Mouse (Mus musculus) kidney, postnatal 0 days (tissue): ENCODE results near the gene Ndufaf1. TPM values are rescaled to one million over a fixed set of nuclear protein-coding genes. Genes with fewer than 3 reads are reported as not detected.

Experiments
- ATAC-seq: fragments of 200-750 bp; cut with Nextera tagmentation; replicated peaks from 2 replicates; pipeline ENCODE4 v1.8.0; 2017; ENCODE audit warnings: low read depth, moderate number of reproducible peaks, moderate TSS enrichment, moderate library complexity; ENCODE audit not compliant: low FRiP score
- DNase-seq: peaks from one replicate; pipeline ENCODE4 v3.0.0-alpha.2; 2016; ENCODE audit warnings: low spot score
- H3K27ac ChIP-seq: fragments of 300-500 bp; sonication (generic); 2 replicates; pipeline ENCODE4 v1.5.1; 2014; ENCODE audit warnings: mild to moderate bottlenecking
- H3K27me3 ChIP-seq: fragments of 300-500 bp; sonication (generic); 2 replicates; pipeline ENCODE4 v1.6.1; 2014; ENCODE audit warnings: low read length, mixed read lengths; ENCODE audit not compliant: insufficient read depth
- H3K36me3 ChIP-seq: fragments of 300-500 bp; sonication (generic); 2 replicates; pipeline ENCODE4 v1.6.1; 2014; ENCODE audit warnings: low read length, mixed read lengths; ENCODE audit not compliant: insufficient read depth
- H3K4me1 ChIP-seq: fragments of 300-500 bp; sonication (generic); replicated peaks from 2 replicates; pipeline ENCODE4 v1.6.1; 2014; ENCODE audit warnings: antibody characterized with exemption, low read length, mixed read lengths; ENCODE audit not compliant: insufficient read depth
- H3K4me2 ChIP-seq: fragments of 300-500 bp; sonication (generic); 2 replicates; pipeline ENCODE4 v1.6.1; 2014; ENCODE audit warnings: mild to moderate bottlenecking, low read length, moderate library complexity, mixed read lengths
- H3K4me3 ChIP-seq: fragments of 300-500 bp; sonication (generic); replicated peaks from 2 replicates; pipeline ENCODE4 v1.5.1; 2014; ENCODE audit warnings: low read depth, low read length
- H3K9ac ChIP-seq: fragments of 300-500 bp; sonication (generic); 2 replicates; pipeline ENCODE4 v1.6.1; 2014; ENCODE audit warnings: low read depth, low read length
- H3K9me3 ChIP-seq: fragments of 300-500 bp; sonication (generic); replicated peaks from 2 replicates; pipeline ENCODE4 v1.6.1; 2016; ENCODE audit warnings: low read length, inconsistent platforms, mixed read lengths
- CTCF ChIP-seq: IDR thresholded peaks from 2 replicates; pipeline ENCODE4 v1.5.1; 2016; ENCODE audit warnings: antibody characterized with exemption, low read depth, mild to moderate bottlenecking, moderate library complexity
- WGBS: fragments of 180-500 bp; shearing (Covaris S2); extraction: QIAGEN DNeasy Blood & Tissue Kit; methylation state at CpG from one replicate; pipeline ENCODE4 v1.1.7; 2014; 5-methylcytosine and 5-hydroxymethylcytosine counted together
- polyA plus RNA-seq: library from polyadenylated mRNA; unstranded; fragments of >200 nt; fragmentation: Nextera tagmentation; extraction: Ambion mirVana; gene quantifications from 2 replicates; pipeline ENCODE4 v1.2.1, GENCODE M21; 2015

Ndufaf1 gene
- polyA plus RNA-seq, 1 experiment from 2014 or later: 50.0 TPM

- Histone ChIP-seq H3K9me3 (no peaks in the 10 kb centered on the region), H3K36me3 (0 out of 2 replicates have a peak, but pooled peaks cover 4% of the 10 kb centered on the region), H3K4me3 (no peak overlapping the region), H3K27ac (no peak overlapping the region), H3K9ac (no peak overlapping the region), H3K4me2 (no peak overlapping the region), H3K27me3 (no peaks in the 10 kb centered on the region), H3K4me1 (no peaks in the 10 kb centered on the region)
- 38% methylated on average over 1 of the region's 1 CpGs for WGBS
- no peak for ATAC-seq
- peak; percentile 8 for DNase-seq
- TF ChIP-seq CTCF: no peak
Measured at GRCm38 (mm10) chr2:119696111-119696510, 33.5 kb upstream of the Ndufaf1 start.

- TF ChIP-seq CTCF: no peak
- H3K9me3 ChIP-seq: no peaks in the 10 kb centered on the region
- ATAC-seq: no peak
- no peak overlapping the region for H3K4me2 ChIP-seq
- H3K36me3 ChIP-seq: 0 out of 2 replicates have a peak, but pooled peaks cover 4% of the 10 kb centered on the region
- no peaks in the 10 kb centered on the region for H3K27me3 ChIP-seq
- H3K9ac ChIP-seq: no peak overlapping the region
- DNase-seq: no peak
- H3K4me3 ChIP-seq: no peak overlapping the region
- H3K4me1 ChIP-seq: no peaks in the 10 kb centered on the region
- WGBS: 96% methylated on average over 1 of the region's 2 CpGs
- H3K27ac ChIP-seq: no peak overlapping the region
Measured at GRCm38 (mm10) chr2:119694826-119695225, 32.2 kb upstream of the Ndufaf1 start.

- TF ChIP-seq CTCF: peak; percentile 60
- H3K27ac ChIP-seq: no peak overlapping the region
- 73% methylated on average over 9 of the region's 9 CpGs for WGBS
Measured at GRCm38 (mm10) chr2:119692003-119692701, 29.5 kb upstream of the Ndufaf1 start.

GRCm38 (mm10) chr2:119683706-119684105, 21.1 kb upstream of the Ndufaf1 start:
- Histone ChIP-seq H3K27ac (no peak overlapping the region), H3K4me3 (no peak overlapping the region), H3K36me3 (no peaks in the 10 kb centered on the region), H3K4me1 (no peaks in the 10 kb centered on the region), H3K9me3 (no peaks in the 10 kb centered on the region), H3K27me3 (no peaks in the 10 kb centered on the region), H3K9ac (no peak overlapping the region), H3K4me2 (no peak overlapping the region)
- ATAC-seq (no peak), DNase-seq (no peak)
- no peak for TF ChIP-seq CTCF
- 80% methylated on average over 2 of the region's 2 CpGs for WGBS

More at GRCm38 (mm10) chr2:119692003-119692701, 29.5 kb upstream of the Ndufaf1 start:
- Histone ChIP-seq H3K36me3 (0 out of 2 replicates have a peak, but pooled peaks cover 4% of the 10 kb centered on the region), H3K4me1 (no peaks in the 10 kb centered on the region), H3K4me2 (no peak overlapping the region), H3K9ac (no peak overlapping the region), H3K27me3 (no peaks in the 10 kb centered on the region), H3K4me3 (no peak overlapping the region), H3K9me3 (no peaks in the 10 kb centered on the region)
- ATAC-seq (no peak), DNase-seq (peak; percentile 50)

GRCm38 (mm10) chr2:119675831-119676230, 13.2 kb upstream of the Ndufaf1 start:
- peak overlapping the region; percentile 13; the same call in 1 of the 2 replicates for H3K27ac ChIP-seq
- WGBS: 3% methylated on average over 5 of the region's 5 CpGs
- H3K4me1 ChIP-seq: 0 out of 2 replicates have a peak, but pooled peaks cover 5% of the 10 kb centered on the region
- peak overlapping the region; percentile 98 for H3K4me3 ChIP-seq
- H3K27me3 ChIP-seq: no peaks in the 10 kb centered on the region
- H3K36me3 ChIP-seq: no peaks in the 10 kb centered on the region
- no peak for ATAC-seq
- peak overlapping the region; percentile 93 for H3K9ac ChIP-seq
- DNase-seq: no peak
- peak overlapping the region; percentile 92 for H3K4me2 ChIP-seq
- no peaks in the 10 kb centered on the region for H3K9me3 ChIP-seq
- TF ChIP-seq CTCF: no peak

- Histone ChIP-seq H3K9me3 (no peaks in the 10 kb centered on the region), H3K36me3 (no peaks in the 10 kb centered on the region), H3K27ac (peak overlapping the region; percentile 82), H3K4me1 (0 out of 2 replicates have a peak, but pooled peaks cover 5% of the 10 kb centered on the region), H3K9ac (peak overlapping the region; percentile 93), H3K4me2 (peak overlapping the region; percentile 92), H3K4me3 (peak overlapping the region; percentile 98), H3K27me3 (no peaks in the 10 kb centered on the region)
- DNase-seq (peak; percentile 56), ATAC-seq (peak; percentile 84)
- no peak for TF ChIP-seq CTCF
- 0% methylated on average over 34 of the region's 39 CpGs for WGBS
Measured at GRCm38 (mm10) chr2:119675215-119675784, 12.7 kb upstream of the Ndufaf1 start.
